In genomic region chr2:178842595-178842994, GRCm38 (mm10) we compare ENCODE assay signal across 23 mouse cellular contexts.
A peak's percentile ranks its signal among the peaks of the same experiment; 100 is the strongest.
DNase-seq lines count a peak whose midpoint lies in the region; ATAC-seq lines count a peak whose summit lies in the region.
"Had no signal": no experiment of that assay in that cellular context is flagged by ENCODE, and none has a peak within 500 bp of the region (broad histone marks: within the 10 kb centered on the region; RNA-seq: fewer than 3 reads in every experiment).

No protein-coding gene starts in this region.

- H3K27ac ChIP-seq in embryonic facial prominence, embryonic 14.5 days (replicated peaks; ENCODE audit: low read depth, low read length) = no peak overlapping the region
- H3K27ac ChIP-seq in embryonic facial prominence, embryonic 10.5 days (replicated peaks) = no peak overlapping the region
- H3K27ac ChIP-seq in hindbrain, embryonic 15.5 days (replicated peaks) = no peak overlapping the region
- no peak overlapping the region for H3K27ac ChIP-seq in hindbrain, embryonic 10.5 days
- peak overlapping the region; percentile 86; the same call in 1 of the 2 replicates for H3K27ac ChIP-seq in forebrain, embryonic 14.5 days (ENCODE audit: low read depth, low read length)
- no peak overlapping the region; the same call in 1 of the 2 replicates for H3K27ac ChIP-seq in neural tube, embryonic 15.5 days (replicated peaks)
- H3K27ac ChIP-seq in midbrain, embryonic 13.5 days = no peak overlapping the region
- H3K27ac ChIP-seq: left cerebral cortex, adult 2 months had no signal

- no peaks in the 10 kb centered on the region for H3K9me3 ChIP-seq in embryonic facial prominence, embryonic 14.5 days (ENCODE audit: control insufficient read depth, low read length)
- no peaks in the 10 kb centered on the region for H3K9me3 ChIP-seq in embryonic facial prominence, embryonic 10.5 days
- H3K9me3 ChIP-seq in hindbrain, embryonic 15.5 days = no peaks in the 10 kb centered on the region
- H3K9me3 ChIP-seq in hindbrain, embryonic 10.5 days = no peaks in the 10 kb centered on the region
- H3K9me3 ChIP-seq in forebrain, embryonic 14.5 days (replicated peaks; ENCODE audit: control insufficient read depth, low read length) = no peaks in the 10 kb centered on the region
- no peaks in the 10 kb centered on the region for H3K9me3 ChIP-seq in neural tube, embryonic 15.5 days (replicated peaks)
- no peaks in the 10 kb centered on the region for H3K9me3 ChIP-seq in midbrain, embryonic 13.5 days
- H3K9me3 ChIP-seq: heart, embryonic 12.5 days had no signal

- 54% methylated on average over 12 of the region's 12 CpGs for WGBS in embryonic facial prominence, embryonic 14.5 days
- 73% methylated on average over 12 of the region's 12 CpGs for WGBS in embryonic facial prominence, embryonic 10.5 days
- 38% methylated on average over 12 of the region's 12 CpGs for WGBS in hindbrain, embryonic 15.5 days
- WGBS in hindbrain, embryonic 10.5 days = 86% methylated on average over 12 of the region's 12 CpGs
- WGBS in forebrain, embryonic 14.5 days = 53% methylated on average over 12 of the region's 12 CpGs
- 35% methylated on average over 12 of the region's 12 CpGs for WGBS in neural tube, embryonic 15.5 days
- WGBS in midbrain, embryonic 13.5 days = 75% methylated on average over 12 of the region's 12 CpGs

- H3K4me1 ChIP-seq in embryonic facial prominence, embryonic 14.5 days (ENCODE audit: control insufficient read depth, insufficient read depth, low read length) = peaks cover 3% of the 10 kb centered on the region; the same call in 1 of the 2 replicates
- H3K4me1 ChIP-seq in embryonic facial prominence, embryonic 10.5 days = peaks cover 30% of the 10 kb centered on the region
- H3K4me1 ChIP-seq in hindbrain, embryonic 15.5 days (replicated peaks) = peaks cover 26% of the 10 kb centered on the region
- H3K4me1 ChIP-seq in hindbrain, embryonic 10.5 days (replicated peaks) = peaks cover 29% of the 10 kb centered on the region
- peaks cover 32% of the 10 kb centered on the region for H3K4me1 ChIP-seq in forebrain, embryonic 14.5 days (ENCODE audit: control insufficient read depth, insufficient read depth, low read length)
- peaks cover 43% of the 10 kb centered on the region for H3K4me1 ChIP-seq in neural tube, embryonic 15.5 days
- H3K4me1 ChIP-seq in midbrain, embryonic 13.5 days (replicated peaks) = peaks cover 17% of the 10 kb centered on the region

- H3K4me3 ChIP-seq in embryonic facial prominence, embryonic 14.5 days (ENCODE audit: low read depth, low read length) = no peak overlapping the region
- no peak overlapping the region for H3K4me3 ChIP-seq in embryonic facial prominence, embryonic 10.5 days
- H3K4me3 ChIP-seq in hindbrain, embryonic 15.5 days = no peak overlapping the region
- no peak overlapping the region for H3K4me3 ChIP-seq in hindbrain, embryonic 10.5 days
- H3K4me3 ChIP-seq in forebrain, embryonic 14.5 days (ENCODE audit: low read depth, low read length) = no peak overlapping the region
- H3K4me3 ChIP-seq in neural tube, embryonic 15.5 days (replicated peaks) = no peak overlapping the region
- no peak overlapping the region for H3K4me3 ChIP-seq in midbrain, embryonic 13.5 days (replicated peaks)
- H3K4me3 ChIP-seq: heart, embryonic 12.5 days; left cerebral cortex, adult 2 months had no signal

- H3K4me2 ChIP-seq in embryonic facial prominence, embryonic 14.5 days (ENCODE audit: low read depth, low read length) = no peak overlapping the region
- no peak overlapping the region for H3K4me2 ChIP-seq in hindbrain, embryonic 15.5 days
- H3K4me2 ChIP-seq in forebrain, embryonic 14.5 days (ENCODE audit: low read length) = no peak overlapping the region
- peak overlapping the region; percentile 8; the same call in 1 of the 2 replicates for H3K4me2 ChIP-seq in neural tube, embryonic 15.5 days
- no peak overlapping the region for H3K4me2 ChIP-seq in midbrain, embryonic 13.5 days (replicated peaks)
- H3K4me2 ChIP-seq: heart, embryonic 12.5 days had no signal

- H3K9ac ChIP-seq in embryonic facial prominence, embryonic 14.5 days (ENCODE audit: low read depth, low read length) = no peak overlapping the region
- no peak overlapping the region for H3K9ac ChIP-seq in hindbrain, embryonic 15.5 days
- H3K9ac ChIP-seq in forebrain, embryonic 14.5 days (ENCODE audit: low read length) = no peak overlapping the region
- no peak overlapping the region for H3K9ac ChIP-seq in neural tube, embryonic 15.5 days (replicated peaks)
- no peak overlapping the region for H3K9ac ChIP-seq in midbrain, embryonic 13.5 days (replicated peaks)
- H3K9ac ChIP-seq: heart, embryonic 12.5 days had no signal

- no peaks in the 10 kb centered on the region for H3K36me3 ChIP-seq in embryonic facial prominence, embryonic 14.5 days (ENCODE audit: control insufficient read depth, insufficient read depth, low read length)
- H3K36me3 ChIP-seq in embryonic facial prominence, embryonic 10.5 days (replicated peaks) = no peaks in the 10 kb centered on the region
- no peaks in the 10 kb centered on the region for H3K36me3 ChIP-seq in hindbrain, embryonic 15.5 days
- H3K36me3 ChIP-seq in hindbrain, embryonic 10.5 days = no peaks in the 10 kb centered on the region
- no peaks in the 10 kb centered on the region for H3K36me3 ChIP-seq in forebrain, embryonic 14.5 days (ENCODE audit: control insufficient read depth, insufficient read depth, low read length)
- H3K36me3 ChIP-seq in neural tube, embryonic 15.5 days = no peaks in the 10 kb centered on the region
- no peaks in the 10 kb centered on the region for H3K36me3 ChIP-seq in midbrain, embryonic 13.5 days
- H3K36me3 ChIP-seq: heart, embryonic 12.5 days had no signal

- no peaks in the 10 kb centered on the region for H3K27me3 ChIP-seq in embryonic facial prominence, embryonic 14.5 days (replicated peaks; ENCODE audit: control insufficient read depth, insufficient read depth, low read length)
- H3K27me3 ChIP-seq in embryonic facial prominence, embryonic 10.5 days (replicated peaks; ENCODE audit: low read depth, poor library complexity, severe bottlenecking) = no peaks in the 10 kb centered on the region
- no peaks in the 10 kb centered on the region for H3K27me3 ChIP-seq in hindbrain, embryonic 15.5 days
- H3K27me3 ChIP-seq in hindbrain, embryonic 10.5 days (ENCODE audit: insufficient read depth, poor library complexity, severe bottlenecking) = 0 out of 2 replicates have a peak, but pooled peaks cover 3% of the 10 kb centered on the region
- no peaks in the 10 kb centered on the region for H3K27me3 ChIP-seq in forebrain, embryonic 14.5 days (replicated peaks; ENCODE audit: control insufficient read depth, insufficient read depth, low read length)
- no peaks in the 10 kb centered on the region for H3K27me3 ChIP-seq in neural tube, embryonic 15.5 days (replicated peaks)
- 0 out of 2 replicates have a peak, but pooled peaks cover 5% of the 10 kb centered on the region for H3K27me3 ChIP-seq in midbrain, embryonic 13.5 days
- H3K27me3 ChIP-seq: heart, embryonic 12.5 days; Patski had no signal

- peak; percentile 45; the same call in 1 of the 2 replicates for ATAC-seq in embryonic facial prominence, embryonic 14.5 days (ENCODE audit: low read depth)
- peak; percentile 52; the same call in 1 of the 2 replicates for ATAC-seq in hindbrain, embryonic 15.5 days (ENCODE audit: low FRiP score, low read depth)
- ATAC-seq in forebrain, embryonic 14.5 days = 0 out of 2 replicates have a peak, but pooled peaks have one; percentile 17
- peak; percentile 51; the same call in 1 of the 2 replicates for ATAC-seq in neural tube, embryonic 15.5 days (ENCODE audit: low FRiP score)
- ATAC-seq in midbrain, embryonic 13.5 days = no peak
- ATAC-seq: CD4-positive, CD25-positive, alpha-beta regulatory T cell, adult 4 months; Patski had no signal

- peak; percentile 41 for DNase-seq in embryonic facial prominence, embryonic 14.5 days (ENCODE audit: low spot score)
- DNase-seq in embryonic facial prominence, embryonic 10.5 days (ENCODE audit: low spot score) = no peak
- no peak for DNase-seq in hindbrain, embryonic 10.5 days (ENCODE audit: low spot score)
- peak; percentile 71 for DNase-seq in forebrain, embryonic 14.5 days (ENCODE audit: low spot score)
- DNase-seq in retina, embryonic 14.5 days (ENCODE audit: low spot score) = no peak
- DNase-seq: adrenal gland, adult 8-10 months; cerebellum, adult 11 months; cerebellum, postnatal 25 days; embryo, embryonic 11 days; heart, postnatal 14 days; kidney, adult 8-10 months; kidney, postnatal 14 days; left cerebral cortex, postnatal 4 days; liver; lung, postnatal 36 days; retina, postnatal 1 day had no signal

Comparison
In these comparisons a context has a peak if more than half of its experiments do, and no peak if none do; other contexts are left out.
1. DNase-seq: peak in embryonic facial prominence, embryonic 14.5 days (single experiment) and forebrain, embryonic 14.5 days (single experiment); none in embryonic facial prominence, embryonic 10.5 days (single experiment), hindbrain, embryonic 10.5 days (single experiment) and retina, embryonic 14.5 days (single experiment).